Mouse (Mus musculus) layer of hippocampus, postnatal 36 days (tissue): ENCODE measurements around the gene Gm10203. TPM values are rescaled to one million over a fixed set of nuclear protein-coding genes. Genes with fewer than 3 reads are reported as not detected.
"Not testable (repeated sequence)": the region's sequence is repeated elsewhere in the genome, so short reads cannot be mapped to it uniquely, and the experiment has no call there.

Experiments
- DNase-seq, 2 experiments: peaks; one replicate each; pipeline ENCODE4 v3.0.0; 2022
- total RNA-seq, 2 experiments: library from RNA; stranded (reverse); gene quantifications; 2 replicates each; pipeline ENCODE4 v1.2.3; 2021

Gm10203 gene
- not detected for total RNA-seq

DNA sequence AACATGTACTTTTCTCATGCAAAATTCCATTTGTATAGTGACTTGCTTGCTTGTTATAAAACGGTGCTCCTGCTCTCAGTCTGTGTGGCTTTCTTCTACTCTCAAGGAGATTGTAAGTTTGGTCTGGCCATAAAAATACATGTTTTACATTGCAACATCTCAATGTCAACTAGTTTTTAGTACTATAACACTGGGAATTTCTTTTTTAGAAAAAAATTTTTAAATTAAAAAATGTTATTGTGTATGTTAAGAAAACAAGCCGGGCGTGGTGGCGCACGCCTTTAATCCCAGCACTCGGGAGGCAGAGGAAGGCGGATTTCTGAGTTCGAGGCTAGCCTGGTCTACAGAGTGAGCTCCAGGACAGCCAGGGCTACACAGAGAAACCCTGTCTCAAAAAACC, at the start of gene Gm10203:
Gene Gm10203 (plus strand): TSS at position 301 of the 400 bp plus-strand sequence.
- not testable (repeated sequence) for DNase-seq

DNA sequence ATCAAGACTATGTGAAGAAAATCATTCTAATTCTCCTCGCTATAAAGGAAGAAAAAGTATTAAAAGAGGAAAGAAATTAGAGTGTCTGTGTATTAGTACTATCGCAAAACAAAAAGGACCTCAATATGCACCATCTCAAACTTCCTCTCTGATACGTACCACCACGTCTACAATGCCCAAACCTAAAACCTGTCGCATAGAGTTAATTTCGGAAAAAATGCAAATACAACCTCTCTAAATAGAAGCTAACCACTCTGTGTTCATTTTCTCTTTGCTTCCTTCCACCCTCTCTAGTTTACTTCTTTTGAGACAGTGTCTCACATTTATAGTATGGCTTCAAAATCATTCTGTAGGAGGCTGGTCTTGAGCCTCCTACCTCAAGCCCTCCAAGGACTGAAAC, 37.6 kb upstream of the Gm10203 start:
- no peak for DNase-seq

DNA sequence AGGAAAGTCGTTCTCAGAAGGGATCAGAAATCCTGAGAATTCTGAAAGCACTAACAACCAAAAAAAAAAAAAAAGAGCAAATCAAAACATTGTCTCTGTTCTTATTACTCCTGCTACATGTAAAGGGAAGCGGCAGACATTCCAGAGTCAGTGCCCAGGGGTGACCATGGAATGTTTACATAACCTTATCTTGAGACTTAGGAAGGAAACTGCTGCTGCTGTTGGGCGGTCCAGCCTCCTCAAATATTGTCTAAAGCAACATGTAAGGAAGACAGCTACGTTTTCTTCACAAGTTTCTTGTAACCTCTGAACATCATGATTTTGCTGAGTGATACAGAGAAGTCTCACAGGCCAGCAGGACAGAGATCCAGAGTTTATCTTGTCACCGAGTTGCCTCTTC, 36.5 kb upstream of the Gm10203 start:
- no peak for DNase-seq

DNA sequence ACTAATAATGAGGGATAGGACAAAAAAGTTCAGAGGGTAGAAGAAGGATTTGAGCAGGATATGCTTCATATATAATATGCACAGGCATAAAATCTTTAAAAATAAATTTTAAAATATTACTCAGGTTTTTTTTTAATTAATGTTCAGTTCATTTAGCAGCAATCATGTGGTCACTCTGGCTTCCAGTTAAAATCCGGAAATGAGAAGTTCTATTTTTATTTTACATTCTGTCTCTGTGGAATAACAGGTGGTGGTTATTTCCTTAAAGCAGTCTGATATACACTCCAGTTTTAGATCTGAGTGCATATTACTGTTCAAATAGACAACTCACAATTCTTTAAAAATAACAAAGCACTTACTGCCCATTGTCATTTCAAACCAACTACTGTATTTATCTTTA, 35.4 kb upstream of the Gm10203 start:
- DNase-seq: no peak

DNA sequence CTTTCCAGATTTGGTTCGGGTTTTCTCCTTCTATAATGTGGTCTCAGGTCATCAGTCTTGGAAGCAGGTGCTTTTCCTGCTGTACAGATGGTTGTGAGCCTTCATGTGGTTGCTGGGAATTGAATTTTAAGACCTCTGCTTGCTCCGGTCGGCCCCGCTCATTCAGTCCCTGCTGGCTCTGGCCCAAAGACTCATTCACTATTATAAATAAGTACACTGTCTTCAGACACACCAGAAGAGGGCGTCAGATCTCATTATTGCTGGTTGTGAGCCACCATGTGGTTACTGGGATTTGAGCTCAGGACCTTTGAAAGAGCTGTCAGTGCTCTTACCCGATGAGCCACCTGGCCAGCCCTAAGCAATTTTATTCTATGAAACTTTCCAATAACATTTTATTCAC, 34.6 kb upstream of the Gm10203 start:
- no peak for DNase-seq

DNA sequence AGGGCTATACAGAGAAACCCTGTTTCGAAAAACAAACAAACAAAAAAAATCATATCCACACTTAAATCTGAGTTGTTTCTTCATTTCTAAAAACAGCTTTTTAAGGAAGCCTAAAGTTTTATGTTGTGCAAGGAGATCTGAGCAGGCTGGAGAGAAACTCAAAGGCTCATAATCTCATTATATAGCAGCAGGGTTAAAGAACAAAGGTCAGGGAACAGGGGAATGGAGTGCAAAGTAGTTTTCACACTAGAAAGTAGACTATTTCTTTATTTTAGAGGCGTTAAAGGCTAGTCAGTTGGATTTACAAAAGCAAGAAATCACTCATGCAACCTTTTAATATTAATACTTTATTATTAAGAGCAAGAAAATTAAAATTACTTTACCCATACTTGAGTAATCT, 33.7 kb upstream of the Gm10203 start:
- DNase-seq: no peak

DNA sequence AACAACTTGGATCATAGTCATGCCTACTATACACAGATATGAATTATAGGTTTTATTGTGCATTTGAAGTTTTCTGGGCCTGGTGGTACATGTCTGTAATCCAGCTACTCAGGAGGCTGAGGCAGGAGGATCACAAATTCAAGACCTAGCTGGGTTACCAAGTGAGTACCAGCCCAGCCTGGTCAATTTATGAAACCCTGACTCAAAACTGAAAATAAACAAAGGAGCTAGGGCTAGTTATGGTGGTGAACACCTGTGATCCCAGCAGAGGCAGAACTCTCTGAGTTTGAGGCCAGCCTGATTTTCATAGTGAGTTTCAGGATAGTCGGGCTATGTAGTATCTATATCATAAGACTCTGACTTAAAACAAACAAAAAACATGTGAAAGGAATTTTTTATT, 32.7 kb upstream of the Gm10203 start:
- DNase-seq: no peak

DNA sequence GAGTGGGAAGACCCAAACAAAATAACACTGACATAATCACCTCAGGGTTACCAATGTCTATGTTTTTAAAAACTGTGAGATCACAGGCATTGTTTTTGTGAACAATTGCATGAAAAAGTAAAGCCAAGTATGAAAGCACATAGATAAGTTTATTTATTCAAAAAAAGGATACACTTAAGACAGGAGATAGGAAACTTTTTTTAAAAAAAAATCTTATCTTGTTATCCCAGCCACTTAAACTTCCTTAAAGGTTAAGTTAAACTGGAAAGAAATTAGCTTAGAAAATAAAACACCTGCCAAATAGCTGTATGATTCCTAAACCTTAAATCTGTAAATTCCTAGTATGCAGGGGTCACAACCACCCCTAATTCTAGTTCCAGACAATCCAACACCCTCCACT, 31.0 kb upstream of the Gm10203 start:
- DNase-seq: no peak

DNA sequence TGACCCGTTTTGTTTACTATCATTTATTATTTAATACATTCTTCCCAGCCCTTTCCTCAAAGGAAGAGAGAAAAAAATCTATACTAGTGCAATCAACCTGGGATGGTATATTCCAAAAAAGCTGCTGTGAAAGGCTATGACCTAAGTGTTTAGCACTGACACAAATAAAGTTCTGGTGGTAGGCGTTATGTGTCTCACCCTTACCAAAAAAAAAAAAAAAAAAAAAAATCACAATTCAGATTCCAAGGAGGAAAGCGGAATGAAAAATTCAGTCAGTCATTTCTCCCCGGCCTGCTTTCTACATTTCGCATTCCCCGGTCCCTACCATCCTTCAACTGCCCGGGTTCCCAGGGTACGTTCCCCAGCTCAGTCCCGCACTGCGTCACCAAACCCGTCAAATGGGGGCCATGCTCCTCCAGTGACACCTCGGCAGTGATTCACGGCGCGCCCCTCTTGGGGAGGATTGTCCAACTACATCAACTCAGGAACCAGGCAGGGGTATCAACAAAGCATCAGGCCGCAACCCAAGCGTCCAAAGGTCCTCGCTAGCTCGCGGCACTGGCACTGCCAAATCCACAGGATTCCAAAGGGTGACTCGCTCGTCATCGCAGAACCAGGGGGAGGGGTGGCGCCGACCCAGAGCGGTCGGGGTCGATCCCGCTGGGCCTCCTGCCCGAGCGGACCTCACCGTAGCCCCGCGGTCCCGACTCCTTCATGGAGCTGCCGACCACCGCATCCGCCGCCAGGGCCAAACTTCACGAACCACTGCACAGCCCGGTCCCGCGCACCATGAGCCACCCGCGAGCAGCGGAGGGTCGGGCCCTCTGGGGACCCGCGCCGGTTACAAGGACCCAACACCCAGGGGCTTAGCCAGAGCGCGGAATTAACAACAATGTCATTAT, 29.5 kb upstream of the Gm10203 start:
- DNase-seq: peak; percentile 64 to 69

DNA sequence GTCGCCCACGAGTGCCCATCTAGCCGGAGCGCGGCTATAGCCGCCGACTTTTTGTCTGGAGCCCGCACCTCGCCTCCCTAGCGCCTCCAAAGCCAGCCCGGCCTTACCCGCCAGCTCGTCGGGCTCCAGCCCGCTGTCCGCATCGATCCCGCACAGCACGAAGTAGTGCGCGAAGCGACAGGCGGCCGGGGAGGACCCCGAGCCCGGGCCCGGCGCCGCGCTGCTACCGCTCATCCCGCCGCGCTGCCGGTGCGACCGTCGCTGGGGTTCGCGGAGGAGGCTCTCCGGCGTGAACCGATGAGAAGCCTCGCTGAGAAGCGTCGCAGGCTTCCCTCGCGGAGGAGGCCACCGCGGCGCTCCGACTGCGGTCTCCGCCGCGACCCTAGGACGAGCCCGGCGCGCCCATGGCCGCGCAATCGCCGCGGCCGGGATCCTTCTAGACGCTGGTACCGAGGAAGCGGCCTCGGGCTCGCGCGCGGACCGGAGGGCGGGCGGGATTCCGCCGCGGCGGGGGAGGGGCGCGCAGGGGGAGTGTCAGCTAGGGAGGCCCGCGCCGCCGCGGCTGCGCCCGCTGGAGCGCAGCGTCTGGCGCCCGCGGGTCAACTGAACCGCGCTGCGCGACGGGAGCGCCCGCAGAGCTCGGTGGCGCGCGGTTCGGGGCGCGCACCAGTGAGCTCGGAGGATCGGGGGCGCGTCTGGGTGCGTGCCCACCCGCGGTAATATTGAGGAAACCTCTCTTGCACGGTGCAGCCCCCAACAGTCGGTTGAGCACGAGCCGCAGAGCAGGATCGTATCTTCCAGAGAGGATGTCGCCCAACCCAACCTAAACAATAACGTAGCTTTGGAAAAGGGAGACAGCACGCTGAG, 28.7 kb upstream of the Gm10203 start, which contains the start of gene Dennd5b:
Gene Dennd5b (minus strand): TSS at position 605 of the 867 bp plus-strand sequence.
- peak; percentile 84 to 85 for DNase-seq

DNA sequence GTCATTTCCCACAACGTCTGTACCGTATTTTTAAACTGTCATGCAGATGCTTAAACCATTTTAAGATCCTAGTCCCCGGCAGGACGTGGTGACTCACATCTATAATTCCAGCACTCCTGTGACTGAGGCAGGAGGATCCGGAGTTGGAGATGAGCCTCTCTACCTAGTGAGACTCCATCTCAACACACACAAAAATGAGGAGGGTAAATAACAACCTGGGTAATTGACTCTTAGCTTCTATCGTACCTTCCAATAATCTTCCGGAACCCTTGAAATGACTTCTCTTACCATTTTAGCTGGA, 28.1 kb upstream of the Gm10203 start:
- no peak for DNase-seq

DNA sequence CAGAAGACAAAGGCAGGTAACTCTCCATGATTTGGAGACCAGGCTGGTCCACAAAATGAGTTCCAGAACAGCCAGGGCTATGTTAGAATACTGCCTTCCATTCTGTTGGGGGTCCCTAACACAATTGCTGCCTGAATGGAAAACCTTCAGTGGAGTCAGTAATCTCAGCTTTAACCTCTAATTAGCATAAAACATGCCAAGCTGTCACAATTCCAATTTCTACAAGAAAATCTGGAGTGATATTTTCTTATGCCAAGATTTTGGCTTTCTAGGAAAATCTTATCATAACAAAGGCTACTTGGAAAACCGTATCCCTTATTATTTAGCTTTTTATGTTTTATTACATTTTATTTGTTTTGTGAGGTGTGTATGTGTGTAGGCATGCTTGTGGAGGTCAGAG, 26.5 kb upstream of the Gm10203 start:
- DNase-seq: no peak

DNA sequence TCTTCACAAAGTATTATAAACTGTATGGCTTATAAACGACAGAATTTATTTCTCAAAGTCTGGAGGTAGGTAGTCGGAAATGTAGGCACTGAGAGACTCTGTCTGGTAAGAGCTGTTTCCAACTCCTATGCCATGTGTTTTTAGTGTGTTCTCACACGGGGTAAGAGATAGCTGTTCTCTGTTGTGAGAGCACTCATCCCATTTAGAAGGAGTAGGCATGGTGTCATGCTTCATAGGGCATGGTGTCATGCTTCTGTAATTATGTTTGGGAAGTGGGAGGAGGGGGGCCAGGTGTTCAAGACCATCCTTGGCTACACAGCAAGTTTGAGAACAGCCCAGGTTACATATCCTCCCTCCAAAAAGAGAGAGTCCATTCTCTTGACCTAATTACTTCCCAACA, 22.4 kb upstream of the Gm10203 start:
- no peak for DNase-seq

DNA sequence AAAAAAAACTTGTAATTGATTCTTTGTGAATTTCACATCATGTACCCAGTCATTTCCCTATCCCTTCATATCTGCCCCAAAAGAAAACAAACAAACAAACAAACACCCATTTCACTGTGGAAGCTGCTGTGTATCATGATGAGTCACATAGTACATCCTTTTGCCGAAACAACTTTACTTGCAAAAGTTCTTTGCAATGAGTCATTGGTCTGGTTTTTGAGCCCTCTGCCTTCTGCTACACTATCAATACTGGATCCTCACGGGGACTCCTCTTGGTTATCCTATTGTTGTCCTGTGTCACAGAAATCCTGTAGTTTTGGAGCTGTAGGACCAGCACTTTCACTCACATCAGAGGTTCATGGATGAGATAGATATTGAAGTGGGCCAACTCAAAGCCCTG, 21.1 kb upstream of the Gm10203 start:
- DNase-seq: no peak

DNA sequence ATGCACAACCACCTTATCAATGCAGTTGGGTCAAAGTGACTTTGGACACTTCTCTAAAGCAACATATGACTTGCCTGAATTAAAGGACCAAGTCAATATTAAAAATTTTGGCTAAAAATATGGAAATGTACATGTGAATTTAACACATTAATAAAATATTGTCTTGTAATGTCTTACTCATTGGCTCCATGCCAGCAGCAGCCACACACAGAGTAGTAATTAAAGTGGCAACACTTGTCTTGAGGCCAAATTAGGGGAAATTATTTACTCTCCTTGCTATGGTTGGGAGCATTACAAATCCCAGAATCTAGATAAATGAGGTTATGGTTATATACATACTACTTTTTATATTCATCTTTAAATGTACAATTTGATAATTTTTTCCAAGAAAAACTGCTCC, 13.0 kb upstream of the Gm10203 start:
- DNase-seq: no peak

DNA sequence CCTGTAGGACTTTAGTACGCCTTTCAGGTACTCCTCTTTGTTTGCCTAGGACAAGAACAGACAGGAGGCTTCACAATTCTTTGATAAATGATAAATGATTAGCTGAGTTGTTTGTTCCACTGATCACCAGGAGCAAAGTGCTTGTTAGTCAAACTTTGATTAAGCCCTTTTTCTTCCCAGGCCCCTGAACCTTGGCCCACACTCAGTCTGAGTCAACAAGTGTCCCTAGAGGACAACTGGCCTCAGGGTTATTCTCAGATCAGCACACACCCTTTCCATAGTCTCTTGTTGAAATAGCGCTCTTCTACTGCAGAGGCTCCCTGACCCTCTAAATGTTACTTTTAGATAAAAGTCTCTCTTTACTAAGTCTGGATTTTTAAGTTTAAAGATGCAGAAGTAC, 11.0 kb upstream of the Gm10203 start:
- DNase-seq: no peak

DNA sequence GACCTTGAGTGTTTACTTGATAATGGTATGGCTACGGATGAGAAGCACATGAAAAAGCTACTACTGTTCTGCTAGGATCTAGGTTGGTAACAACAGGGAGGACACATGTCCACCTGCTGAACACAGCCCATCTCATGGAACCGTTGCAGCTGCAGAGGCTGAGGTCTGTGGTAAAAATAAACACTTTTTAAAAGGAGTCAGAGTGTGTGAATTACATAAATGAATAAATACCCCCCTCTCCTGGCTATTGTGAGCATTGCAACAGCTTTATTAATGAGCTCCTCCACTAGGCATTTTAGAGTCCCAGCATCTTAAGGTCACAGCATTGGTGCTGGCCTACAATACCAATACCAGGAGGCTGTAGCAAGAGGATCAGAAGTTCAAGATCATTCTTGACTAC, 10.1 kb upstream of the Gm10203 start:
- peak in 1 of 2 experiments; percentile 35 for DNase-seq

DNA sequence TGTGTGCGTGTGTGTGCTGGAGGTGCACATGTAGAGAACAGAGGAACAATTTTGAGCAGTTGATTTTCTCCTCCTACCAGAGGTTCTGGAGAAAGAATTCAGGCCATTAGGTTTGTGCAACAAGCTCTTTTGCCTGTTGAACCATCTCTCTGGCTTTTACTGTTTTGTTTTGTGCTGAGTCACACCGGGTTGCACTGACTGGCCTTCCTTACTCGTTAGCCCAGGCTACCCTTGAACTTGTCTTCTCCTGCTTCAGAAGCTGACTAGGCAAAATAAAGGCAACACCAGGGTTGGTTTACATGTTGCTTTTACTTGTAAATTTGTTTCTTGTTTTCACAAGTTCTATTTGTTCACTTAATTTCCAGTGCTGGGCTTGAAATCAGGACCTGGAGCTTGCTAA, 6.9 kb upstream of the Gm10203 start:
- no peak for DNase-seq

DNA sequence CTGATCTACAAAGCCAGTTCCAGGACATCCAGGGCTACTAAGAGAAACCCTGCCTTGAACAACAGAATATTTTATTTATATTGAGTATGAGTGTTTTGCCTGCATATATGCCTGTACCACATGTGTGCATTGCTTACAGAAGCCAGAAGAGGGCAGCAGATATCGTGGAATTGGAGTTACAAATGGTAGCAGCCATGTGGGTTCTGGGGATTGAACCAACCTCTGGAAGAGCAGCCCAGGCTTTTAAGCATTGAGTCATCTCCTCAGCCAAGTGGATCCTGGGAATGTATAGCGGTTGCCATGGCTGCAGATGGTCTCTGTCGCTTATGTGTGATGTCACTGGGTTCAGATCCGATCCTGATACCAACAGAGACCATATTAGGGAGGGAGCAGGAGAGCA, 3.3 kb upstream of the Gm10203 start:
- peak in 1 of 2 experiments; percentile 15 for DNase-seq

DNA sequence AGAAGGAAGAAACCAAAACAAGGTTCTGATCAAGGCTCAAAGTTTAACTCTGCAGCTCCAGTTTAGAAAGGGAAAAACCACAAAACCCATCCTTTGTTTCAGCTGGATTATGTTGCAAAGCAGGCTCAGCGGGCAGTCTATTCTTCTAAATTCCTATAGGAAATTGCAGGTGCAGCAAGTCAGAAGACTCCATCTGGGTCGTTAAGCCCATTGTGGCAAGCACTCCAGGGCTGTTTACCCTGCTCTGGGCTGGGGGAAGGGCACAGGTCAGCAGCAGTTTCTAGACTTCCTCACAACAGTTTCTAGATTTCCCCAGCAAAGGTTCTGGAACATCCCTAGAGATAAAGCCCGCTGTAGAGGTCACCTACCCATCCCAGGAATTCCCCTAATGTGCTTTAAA, 1.1 kb downstream of the Gm10203 start:
- no peak for DNase-seq

DNA sequence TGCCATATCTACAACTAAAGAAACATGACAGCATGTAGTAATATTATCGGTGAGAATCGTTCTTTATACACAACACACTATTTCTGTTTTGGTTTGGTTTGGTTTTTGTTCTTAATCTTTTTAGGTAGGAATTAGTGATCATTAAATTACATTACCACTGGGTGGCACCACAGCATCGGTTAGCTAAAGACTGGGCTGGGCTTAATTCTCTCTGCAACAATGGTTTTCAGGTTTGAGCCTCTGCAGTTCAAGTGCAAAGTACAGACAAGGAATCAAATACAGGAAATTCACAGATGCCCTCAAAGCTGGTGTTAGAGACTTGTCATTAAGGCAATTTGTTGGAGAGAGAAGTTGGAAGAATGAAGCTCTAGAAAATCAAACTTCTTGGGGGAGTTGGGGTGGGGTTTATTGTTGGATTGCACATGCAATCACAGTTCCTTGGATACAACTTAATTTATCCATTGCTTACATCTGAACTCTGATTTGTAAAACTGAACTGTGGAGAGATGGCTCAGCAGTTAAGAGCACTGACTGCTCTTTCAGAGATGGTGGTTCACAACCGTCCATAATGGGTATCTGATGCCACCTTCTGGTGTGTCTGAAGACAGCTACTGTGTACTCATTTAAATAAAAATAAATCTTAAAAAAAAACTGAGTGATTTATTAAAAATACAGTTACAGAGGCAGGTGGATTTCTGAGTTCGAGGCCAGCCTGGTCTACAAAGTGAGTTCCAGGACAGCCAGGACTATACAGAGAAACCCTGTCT, 2.5 kb downstream of the Gm10203 start:
- DNase-seq: no peak

DNA sequence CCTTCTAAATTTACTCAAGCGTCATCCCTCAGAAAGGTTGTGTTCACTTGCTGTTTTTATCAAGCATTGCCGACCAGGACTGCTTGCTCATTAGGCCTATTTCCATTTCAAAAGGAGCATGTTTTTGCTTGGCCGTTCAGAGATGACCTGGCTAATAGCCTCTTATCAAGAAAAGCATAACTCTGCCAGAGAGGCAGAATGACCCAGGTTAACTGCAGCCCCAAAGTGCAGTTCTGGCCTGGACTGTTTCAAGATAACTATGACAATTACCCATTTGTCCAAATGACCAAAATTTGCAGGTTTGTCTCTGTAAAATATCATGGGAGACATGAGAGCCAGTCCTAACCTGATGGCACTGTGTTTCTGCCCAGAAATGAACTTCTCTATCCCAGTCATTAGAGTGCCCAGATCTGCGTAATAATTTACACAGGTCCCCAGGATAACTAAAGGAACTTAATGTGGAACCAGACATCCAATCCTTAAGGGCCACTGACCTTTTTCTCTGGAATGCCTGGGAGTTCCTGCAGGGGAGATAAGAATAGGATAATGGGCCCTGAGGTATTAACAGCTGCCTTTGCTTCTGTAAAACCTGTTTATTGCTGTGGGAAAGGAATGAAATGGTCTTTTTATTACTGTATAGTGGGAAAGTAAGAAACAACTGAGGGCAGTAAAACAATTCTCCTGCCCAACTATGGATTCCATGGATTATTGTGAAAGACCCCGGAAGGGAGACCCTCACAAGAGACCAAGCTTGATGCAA, 4.6 kb downstream of the Gm10203 start:
- no peak for DNase-seq
